Mouse (Mus musculus): ENCODE data around the gene Pnmal2. TPM values are rescaled to one million over a fixed set of nuclear protein-coding genes. Genes with fewer than 3 reads are reported as not detected.
A peak's percentile ranks its signal among the peaks of the same experiment; 100 is the strongest.

Gene Pnmal2
- polyA plus RNA-seq, 1 experiment from 2014 or later, result 5.7 TPM

- WGBS, result 73% methylated on average over 7 of the region's 7 CpGs
- Histone ChIP-seq H3K27ac (0 out of 2 replicates have a peak overlapping the region, but pooled peaks have one; percentile 31), H3K36me3 (0 out of 2 replicates have a peak, but pooled peaks cover 5% of the 10 kb centered on the region), H3K9me3 (replicated peaks) (no peaks in the 10 kb centered on the region), H3K27me3 (ENCODE audit: low read depth, poor library complexity, severe bottlenecking) (no peaks in the 10 kb centered on the region), H3K4me1 (peaks cover 55% of the 10 kb centered on the region), H3K4me3 (no peak overlapping the region)
- DNase-seq (ENCODE audit: low spot score), result no peak
Observed at GRCm38 (mm10) chr7:16987541-16988149, 43.2 kb downstream of the Pnmal2 start.

GRCm38 (mm10) chr7:16988405-16988804, 43.9 kb downstream of the Pnmal2 start:
- H3K4me1 ChIP-seq, result peaks cover 51% of the 10 kb centered on the region
- H3K27me3 ChIP-seq (ENCODE audit: low read depth, poor library complexity, severe bottlenecking), result no peaks in the 10 kb centered on the region
- 66% methylated on average over 3 of the region's 3 CpGs for WGBS
- H3K36me3 ChIP-seq, result 0 out of 2 replicates have a peak, but pooled peaks cover 5% of the 10 kb centered on the region
- no peak overlapping the region for H3K4me3 ChIP-seq
- no peak overlapping the region for H3K27ac ChIP-seq
- H3K9me3 ChIP-seq (replicated peaks), result no peaks in the 10 kb centered on the region
- no peak for DNase-seq (ENCODE audit: low spot score)

GRCm38 (mm10) chr7:16990006-16990744, 45.7 kb downstream of the Pnmal2 start:
- H3K27ac ChIP-seq, result peak overlapping the region; percentile 71; the same call in 1 of the 2 replicates
- H3K36me3 ChIP-seq, result peaks cover 8% of the 10 kb centered on the region
- no peak overlapping the region for H3K4me3 ChIP-seq
- no peaks in the 10 kb centered on the region for H3K9me3 ChIP-seq (replicated peaks)
- 55% methylated on average over 15 of the region's 15 CpGs for WGBS
- peaks cover 53% of the 10 kb centered on the region for H3K4me1 ChIP-seq
- no peak for DNase-seq (ENCODE audit: low spot score)
- H3K27me3 ChIP-seq (ENCODE audit: low read depth, poor library complexity, severe bottlenecking), result no peaks in the 10 kb centered on the region

GRCm38 (mm10) chr7:16991681-16992450, 47.4 kb downstream of the Pnmal2 start:
- Histone ChIP-seq H3K9me3 (replicated peaks) (no peaks in the 10 kb centered on the region), H3K27me3 (ENCODE audit: low read depth, poor library complexity, severe bottlenecking) (no peaks in the 10 kb centered on the region), H3K27ac (peak overlapping the region; percentile 87), H3K4me3 (peak overlapping the region; percentile 18), H3K36me3 (peaks cover 21% of the 10 kb centered on the region), H3K4me1 (peaks cover 68% of the 10 kb centered on the region)
- peak; percentile 80 for DNase-seq (ENCODE audit: low spot score)
- WGBS, result 61% methylated on average over 18 of the region's 18 CpGs

- H3K36me3 ChIP-seq, result peaks cover 26% of the 10 kb centered on the region
- H3K9me3 ChIP-seq (replicated peaks), result no peaks in the 10 kb centered on the region
- H3K27me3 ChIP-seq (ENCODE audit: low read depth, poor library complexity, severe bottlenecking), result no peaks in the 10 kb centered on the region
- peak within 1 kb of the TSS; percentile 68 for H3K4me3 ChIP-seq
- H3K4me1 ChIP-seq, result peaks cover 67% of the 10 kb centered on the region
- WGBS, result 95% methylated on average over 5 of the region's 5 CpGs
- H3K27ac ChIP-seq, result peak within 1 kb of the TSS; percentile 91
- no peak for DNase-seq (ENCODE audit: low spot score)
Observed at GRCm38 (mm10) chr7:16992451-16992807, 47.9 kb downstream of the Pnmal2 start, which contains the start of gene Ccdc8. TSS of gene Ccdc8 (plus strand) at chr7:16992708.

- peak; percentile 88 for DNase-seq (ENCODE audit: low spot score)
- Histone ChIP-seq H3K36me3 (peaks cover 40% of the 10 kb centered on the region), H3K27me3 (ENCODE audit: low read depth, poor library complexity, severe bottlenecking) (no peaks in the 10 kb centered on the region), H3K27ac (peak overlapping the region; percentile 91), H3K9me3 (replicated peaks) (no peaks in the 10 kb centered on the region), H3K4me1 (peaks cover 61% of the 10 kb centered on the region), H3K4me3 (peak overlapping the region; percentile 68)
- WGBS, result under 1% methylated on average over 27 of the region's 27 CpGs
Observed at GRCm38 (mm10) chr7:16993651-16994399, 49.3 kb downstream of the Pnmal2 start.

- peaks cover 61% of the 10 kb centered on the region for H3K4me1 ChIP-seq
- peak overlapping the region; percentile 91 for H3K27ac ChIP-seq
- 5% methylated on average over 20 of the region's 20 CpGs for whole genome bisulfite sequencing
- H3K36me3 ChIP-seq, result peaks cover 46% of the 10 kb centered on the region
- peak overlapping the region; percentile 68 for H3K4me3 ChIP-seq
- DNase-seq (ENCODE audit: low spot score), result no peak
- H3K27me3 ChIP-seq (ENCODE audit: low read depth, poor library complexity, severe bottlenecking), result no peaks in the 10 kb centered on the region
- no peaks in the 10 kb centered on the region for H3K9me3 ChIP-seq (replicated peaks)
Observed at GRCm38 (mm10) chr7:16994400-16994799, 49.9 kb downstream of the Pnmal2 start.

- H3K9me3 ChIP-seq (replicated peaks), result no peaks in the 10 kb centered on the region
- H3K36me3 ChIP-seq, result peaks cover 56% of the 10 kb centered on the region
- H3K27ac ChIP-seq, result peak overlapping the region; percentile 91; the same call in 1 of the 2 replicates
- no peaks in the 10 kb centered on the region for H3K27me3 ChIP-seq (ENCODE audit: low read depth, poor library complexity, severe bottlenecking)
- peaks cover 56% of the 10 kb centered on the region for H3K4me1 ChIP-seq
- no peak for DNase-seq (ENCODE audit: low spot score)
- WGBS, result 91% methylated on average over 4 of the region's 4 CpGs
- H3K4me3 ChIP-seq, result peak overlapping the region; percentile 68
Observed at GRCm38 (mm10) chr7:16995345-16995744, 50.9 kb downstream of the Pnmal2 start.

Other genes with a start within 250 kb of the Pnmal2 start
- not detected in 2 replicates for gene Ceacam9, start 222.8 kb upstream of the Pnmal2 start, polyA plus RNA-seq (2016; fragmentation: Nextera tagmentation; extraction: Ambion mirVana)
- gene Ap2s1, start 206.3 kb upstream of the Pnmal2 start, polyA plus RNA-seq (2016; fragmentation: Nextera tagmentation; extraction: Ambion mirVana), result 250 and 252 TPM in 2 replicates
- 48.3 and 48.7 TPM in 2 replicates for gene Slc1a5, start 163.3 kb upstream of the Pnmal2 start, polyA plus RNA-seq (2016; fragmentation: Nextera tagmentation; extraction: Ambion mirVana)
- gene Strn4, start 128.8 kb upstream of the Pnmal2 start, polyA plus RNA-seq (2016; fragmentation: Nextera tagmentation; extraction: Ambion mirVana), result 130 and 145 TPM in 2 replicates
- gene Fkrp, start 128.0 kb upstream of the Pnmal2 start, polyA plus RNA-seq (2016; fragmentation: Nextera tagmentation; extraction: Ambion mirVana), result 27.2 and 33.1 TPM in 2 replicates
- 15.0 and 15.6 TPM in 2 replicates for gene Prkd2, start 101.8 kb upstream of the Pnmal2 start, polyA plus RNA-seq (2016; fragmentation: Nextera tagmentation; extraction: Ambion mirVana)
- 7.0 and 8.2 TPM in 2 replicates for gene Dact3, start 69.4 kb upstream of the Pnmal2 start, polyA plus RNA-seq (2016; fragmentation: Nextera tagmentation; extraction: Ambion mirVana)
- gene Gng8, start 52.9 kb upstream of the Pnmal2 start, polyA plus RNA-seq (2016; fragmentation: Nextera tagmentation; extraction: Ambion mirVana), result 15.4 and 18.5 TPM in 2 replicates
- gene Ptgir, start 38.2 kb upstream of the Pnmal2 start, polyA plus RNA-seq (2016; fragmentation: Nextera tagmentation; extraction: Ambion mirVana), result 0.18 and 0.43 TPM in 2 replicates
- gene Calm3, start 20.6 kb upstream of the Pnmal2 start, polyA plus RNA-seq (2016; fragmentation: Nextera tagmentation; extraction: Ambion mirVana), result 127 and 134 TPM in 2 replicates
- gene Pnmal1, start 15.0 kb downstream of the Pnmal2 start, polyA plus RNA-seq (2016; fragmentation: Nextera tagmentation; extraction: Ambion mirVana), result 0.79 and 1.5 TPM in 2 replicates
- 0.96 and 0.98 TPM in 2 replicates for gene Gm42372, start 38.4 kb downstream of the Pnmal2 start, polyA plus RNA-seq (2016; fragmentation: Nextera tagmentation; extraction: Ambion mirVana)
- gene Ccdc8, start 48.0 kb downstream of the Pnmal2 start, polyA plus RNA-seq (2016; fragmentation: Nextera tagmentation; extraction: Ambion mirVana), result 13.7 and 13.8 TPM in 2 replicates
- gene Ppp5c, start 83.2 kb downstream of the Pnmal2 start, polyA plus RNA-seq (2016; fragmentation: Nextera tagmentation; extraction: Ambion mirVana), result 149 and 158 TPM in 2 replicates
- gene Hif3a, start 117.7 kb downstream of the Pnmal2 start, polyA plus RNA-seq (2016; fragmentation: Nextera tagmentation; extraction: Ambion mirVana), result 5.9 and 7.4 TPM in 2 replicates
- 0.05 and 0.06 TPM in 2 replicates for gene Psg16, start 129.4 kb downstream of the Pnmal2 start, polyA plus RNA-seq (2016; fragmentation: Nextera tagmentation; extraction: Ambion mirVana)
- not detected in 2 replicates for gene Ceacam3, start 205.6 kb downstream of the Pnmal2 start, polyA plus RNA-seq (2016; fragmentation: Nextera tagmentation; extraction: Ambion mirVana)

Data from limb, embryonic 10.5 days (tissue).